Mouse (Mus musculus) left cerebral cortex, adult 2 months (tissue): ENCODE measurements at regions not wholly inside any gene's neighbourhood (a gene's known extent, or its start where the extent isn't known, plus 50 kb on each side); places are given as distances from the start of the nearest gene placed in this dataset.

Source experiments
- DNase-seq, 2 experiments: peaks; one replicate each; pipeline ENCODE4 v3.0.0; 2021 to 2022; ENCODE audit warnings: low spot score in 2 of 2, mixed read lengths in 1 of 2; ENCODE audit errors: extremely low spot score in 1 of 2
- H3K27ac ChIP-seq: fragments of 200-600 bp; 2 replicates; pipeline ENCODE4 v1.8.1; 2022
- H3K4me3 ChIP-seq: fragments of 200-600 bp; 2 replicates; pipeline ENCODE4 v1.8.1; 2022
- CTCF ChIP-seq: fragments of 200-600 bp; IDR thresholded peaks from 2 replicates; pipeline ENCODE4 v1.8.1; 2022; ENCODE audit warnings: antibody characterized with exemption, mild to moderate bottlenecking, moderate library complexity
- intact Hi-C: fragments of 180-260 bp; cut with DNase I; formaldehyde crosslinking; loops from one replicate; pipeline ENCODE4 v1.15.1; 2025

DNA sequence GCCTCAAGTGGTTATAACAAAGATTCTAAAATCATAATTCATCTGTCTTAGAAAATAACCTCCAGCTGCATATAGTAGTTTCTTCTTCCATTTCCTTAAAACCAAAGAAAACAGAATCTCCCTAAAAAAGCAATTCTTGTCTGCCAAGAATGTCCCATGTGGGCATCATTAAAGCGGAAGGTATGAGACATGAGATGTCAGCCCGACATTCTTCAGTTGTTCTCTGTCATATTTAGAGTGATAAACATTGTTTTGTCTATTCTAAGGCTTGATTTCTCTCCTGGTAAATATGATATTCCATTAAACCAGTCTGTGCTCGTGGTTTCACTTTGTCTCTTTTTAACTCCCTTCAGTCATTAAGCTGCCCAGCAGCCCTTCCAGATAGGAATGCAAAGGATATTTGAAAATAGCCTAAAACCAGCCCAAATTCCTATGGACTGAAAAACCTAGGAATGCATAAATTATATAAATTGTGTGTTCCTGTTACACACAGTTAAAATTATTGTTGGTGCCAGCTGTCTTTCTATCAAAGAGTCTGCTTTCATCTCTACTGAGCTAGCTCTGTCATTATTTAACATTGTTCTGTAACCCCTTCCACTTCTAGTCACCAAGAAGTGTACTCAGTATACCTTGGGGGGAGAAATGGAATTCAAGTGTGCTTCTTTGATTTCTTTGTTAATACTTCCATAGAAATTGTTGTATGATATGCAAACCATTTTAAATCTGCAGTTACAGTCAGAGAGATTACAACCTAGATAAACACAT is 191.4 kb upstream of the Gm9747 start:
- no peak for DNase-seq
- no peak for TF ChIP-seq CTCF
- no peak overlapping the region for H3K4me3 ChIP-seq
- H3K27ac ChIP-seq: no peak overlapping the region
- intact Hi-C loops: no loop called here

DNA sequence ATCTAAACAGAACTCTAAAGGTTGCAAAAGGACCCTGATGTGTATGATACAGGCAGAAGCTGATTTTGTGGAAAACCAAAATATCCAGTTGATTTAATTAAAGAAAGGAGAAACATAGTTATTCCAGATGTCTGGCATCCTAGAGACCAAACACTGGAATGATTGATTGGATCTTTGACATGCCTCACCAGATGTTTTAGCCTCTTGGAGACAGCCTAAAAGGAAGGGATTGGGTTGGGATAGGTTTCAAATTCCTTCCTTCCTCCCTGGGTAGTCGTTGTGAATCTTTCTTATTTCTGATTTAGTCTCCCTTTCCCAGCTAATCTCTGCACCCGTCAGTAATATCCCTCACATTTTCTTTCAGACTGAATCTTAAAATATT is 190.9 kb upstream of the Gm9747 start:
- intact Hi-C loops: no loop called here
- DNase-seq: no peak
- H3K4me3 ChIP-seq: no peak overlapping the region
- H3K27ac ChIP-seq: no peak overlapping the region
- no peak for TF ChIP-seq CTCF

DNA sequence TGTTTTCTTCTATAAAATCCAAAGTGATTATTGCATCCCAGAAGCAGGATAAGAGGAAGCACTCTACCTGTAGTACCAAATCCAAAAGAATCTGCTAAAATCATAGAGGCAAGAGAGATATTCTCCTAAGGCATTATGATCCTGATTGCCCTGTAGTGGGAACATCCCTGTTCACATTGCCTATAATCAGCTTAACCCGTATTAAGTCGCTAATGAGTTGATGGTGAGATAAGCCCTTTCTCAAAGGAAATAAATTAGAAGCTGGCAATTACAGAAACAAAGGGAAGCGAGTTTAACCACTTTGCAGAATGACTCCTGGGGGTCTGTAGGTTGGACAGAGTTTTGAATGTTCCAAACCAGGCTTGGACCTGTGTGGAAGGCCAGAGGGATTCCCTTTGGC is 190.4 kb upstream of the Gm9747 start:
- intact Hi-C loops: no loop called here
- H3K27ac ChIP-seq: no peak overlapping the region
- no peak for DNase-seq
- no peak for TF ChIP-seq CTCF
- no peak overlapping the region for H3K4me3 ChIP-seq

DNA sequence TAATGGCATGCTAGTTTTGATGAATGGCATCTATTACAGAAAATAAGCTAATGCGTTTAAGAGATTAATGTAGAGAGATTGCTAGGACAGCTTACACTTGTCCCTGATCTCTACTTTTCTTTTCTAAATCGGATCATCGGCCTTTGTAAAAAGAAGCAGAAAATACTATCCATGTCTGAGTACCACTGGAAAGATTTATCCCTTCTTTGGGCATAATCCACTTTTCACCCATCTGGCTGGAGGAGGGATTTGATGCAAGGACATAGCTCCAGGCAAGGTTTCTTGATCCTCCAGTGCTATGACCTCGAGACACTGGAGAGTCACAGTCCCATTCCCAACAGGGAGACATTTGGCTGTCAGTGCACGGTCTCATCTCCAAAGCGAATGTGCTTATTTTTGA is 166.6 kb upstream of the Gm9747 start:
- Histone ChIP-seq H3K27ac (no peak overlapping the region), H3K4me3 (no peak overlapping the region)
- no peak for DNase-seq
- no peak for TF ChIP-seq CTCF
- intact Hi-C loops: no loop called here

DNA sequence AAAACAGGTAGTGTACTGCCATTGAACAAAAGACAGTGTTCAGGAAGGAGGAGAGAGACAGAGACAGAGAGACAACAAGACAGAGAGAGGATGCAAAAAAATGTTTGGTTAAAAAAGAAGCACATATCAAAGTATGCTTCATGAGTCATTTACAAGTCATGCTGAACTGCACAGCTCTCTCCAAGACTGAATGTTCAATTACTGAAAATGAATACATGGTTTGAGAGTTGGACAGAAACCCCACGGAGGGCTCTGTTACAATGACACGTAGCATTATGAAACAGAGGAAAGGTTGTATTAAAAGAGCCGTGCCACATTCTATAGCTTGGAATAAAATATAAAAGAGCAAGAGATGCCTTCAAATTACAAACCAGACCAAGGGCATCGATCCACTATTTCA is 164.3 kb upstream of the Gm9747 start:
- H3K27ac ChIP-seq: no peak overlapping the region
- no peak for TF ChIP-seq CTCF
- no peak for DNase-seq
- intact Hi-C loops: no loop called here
- no peak overlapping the region for H3K4me3 ChIP-seq

DNA sequence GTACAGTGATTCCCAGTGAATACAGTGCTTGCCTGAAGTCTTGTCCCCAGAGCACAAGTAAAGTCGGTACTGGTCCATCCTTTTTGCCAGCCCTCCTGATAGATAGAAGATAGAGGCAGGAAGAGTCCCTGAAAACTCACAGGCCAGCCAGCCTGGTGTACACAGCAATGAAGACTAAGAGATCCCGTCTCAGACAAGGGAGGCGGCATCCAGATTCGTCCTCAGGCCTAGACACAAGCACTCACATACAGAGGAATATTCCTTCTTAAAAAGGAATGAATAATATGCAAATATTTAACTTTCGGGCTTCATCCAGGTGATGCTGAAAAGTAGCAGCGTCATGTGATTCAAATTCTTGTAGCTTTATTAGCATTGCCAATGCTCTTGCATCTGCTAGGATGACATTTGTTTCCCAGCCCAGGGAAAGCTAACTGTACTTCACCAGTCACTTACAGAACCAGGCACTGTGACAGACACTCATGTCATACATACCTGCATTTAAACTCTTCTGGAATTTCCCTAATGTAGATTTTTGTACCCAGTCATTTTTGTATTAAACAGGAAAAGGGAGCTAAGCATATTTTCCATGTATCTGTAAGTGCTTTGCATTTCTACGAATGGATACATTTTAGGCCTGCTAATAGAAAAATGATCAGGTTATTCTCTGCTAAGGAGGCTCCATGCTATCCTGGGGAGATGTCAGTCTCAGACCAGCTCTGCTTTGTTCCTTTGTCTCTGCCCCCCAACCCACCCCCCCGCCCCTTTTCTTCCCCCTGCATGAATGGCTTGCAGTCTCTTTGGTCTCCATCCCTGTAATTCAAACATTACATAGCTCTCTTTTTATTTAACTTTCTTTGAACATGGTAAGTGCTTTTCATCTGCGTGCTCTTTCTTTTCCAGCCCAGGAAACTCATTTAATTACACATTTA is 162.5 kb upstream of the Gm9747 start:
- Histone ChIP-seq H3K4me3 (no peak overlapping the region), H3K27ac (no peak overlapping the region)
- DNase-seq: no peak
- TF ChIP-seq CTCF: no peak
- intact Hi-C loops: no loop called here

DNA sequence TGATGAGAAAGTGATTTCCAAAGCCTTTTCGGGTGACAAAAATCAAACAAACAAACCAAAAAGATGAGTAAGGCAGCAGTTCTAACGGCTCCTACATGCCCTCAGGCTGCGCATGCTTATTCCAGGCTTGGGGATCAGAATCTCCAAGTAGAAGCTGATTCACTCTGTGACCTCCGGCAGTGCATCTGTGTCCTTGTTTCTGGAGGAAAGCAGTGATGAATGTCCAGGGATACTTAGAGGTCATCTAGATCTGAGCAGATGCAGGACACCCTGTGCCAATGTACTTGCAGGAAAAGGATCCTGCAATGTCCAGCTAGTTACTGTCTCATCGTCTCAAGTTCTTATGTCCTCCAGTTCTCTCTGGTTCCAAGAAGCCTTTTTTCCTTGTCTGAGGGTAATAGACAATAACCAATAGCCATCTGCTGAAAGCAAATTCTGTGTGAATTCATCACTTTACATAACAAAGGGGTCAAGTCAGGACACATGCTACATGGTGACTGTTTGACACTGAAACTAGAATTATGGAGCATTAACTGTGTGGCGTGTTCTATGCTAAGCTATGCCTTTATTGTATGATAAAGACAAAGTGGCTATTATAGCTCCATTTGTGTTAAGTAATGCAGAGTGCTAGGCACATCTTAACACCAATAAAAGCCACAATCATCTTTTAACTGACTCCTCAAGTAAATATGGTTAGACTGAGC is 143.6 kb upstream of the Gm9747 start:
- no peak for TF ChIP-seq CTCF
- H3K27ac ChIP-seq: no peak overlapping the region
- no peak overlapping the region for H3K4me3 ChIP-seq
- intact Hi-C loops: no loop called here
- DNase-seq: no peak

DNA sequence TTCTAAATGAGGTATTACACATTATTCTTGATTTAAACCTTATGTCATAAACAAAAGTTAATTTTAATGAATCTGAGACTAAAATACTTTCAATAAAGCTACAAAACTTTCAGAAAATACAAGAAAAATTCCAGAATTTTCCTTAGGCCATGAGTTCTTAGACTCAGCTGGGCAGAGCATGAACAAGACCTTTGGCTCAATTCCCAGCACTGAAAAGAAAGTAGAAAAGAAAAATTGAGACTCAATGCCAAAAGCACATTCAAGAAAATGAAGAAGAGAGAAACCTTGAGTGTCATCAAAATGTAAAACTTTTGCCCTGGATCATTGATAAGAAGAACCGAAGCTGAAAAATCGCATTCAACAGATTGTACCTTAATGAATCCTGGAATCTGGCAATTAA is 137.8 kb upstream of the Gm9747 start:
- Histone ChIP-seq H3K4me3 (no peak overlapping the region), H3K27ac (no peak overlapping the region)
- intact Hi-C loops: no loop called here
- TF ChIP-seq CTCF: no peak
- DNase-seq: no peak

DNA sequence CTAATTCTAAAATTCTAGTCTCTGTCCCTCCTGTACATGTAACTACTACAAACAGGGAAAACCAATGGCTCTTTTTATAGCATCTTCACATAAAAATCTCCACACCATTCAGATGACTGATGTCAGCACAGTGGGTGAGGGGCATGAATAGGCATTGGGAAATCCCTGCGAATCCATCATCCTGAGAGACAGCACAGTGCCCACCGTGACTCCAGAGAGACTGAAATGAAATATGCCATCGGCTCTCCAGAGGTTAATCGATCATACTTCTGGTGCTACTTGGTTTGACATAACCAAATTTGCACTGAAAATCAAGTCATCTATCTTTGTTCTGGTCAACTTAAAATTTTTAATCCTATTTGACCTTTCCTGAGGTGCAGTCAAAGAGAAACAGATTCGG is 126.2 kb upstream of the Gm9747 start:
- TF ChIP-seq CTCF: no peak
- Histone ChIP-seq H3K4me3 (no peak overlapping the region), H3K27ac (no peak overlapping the region)
- intact Hi-C loops: no loop called here
- no peak for DNase-seq

DNA sequence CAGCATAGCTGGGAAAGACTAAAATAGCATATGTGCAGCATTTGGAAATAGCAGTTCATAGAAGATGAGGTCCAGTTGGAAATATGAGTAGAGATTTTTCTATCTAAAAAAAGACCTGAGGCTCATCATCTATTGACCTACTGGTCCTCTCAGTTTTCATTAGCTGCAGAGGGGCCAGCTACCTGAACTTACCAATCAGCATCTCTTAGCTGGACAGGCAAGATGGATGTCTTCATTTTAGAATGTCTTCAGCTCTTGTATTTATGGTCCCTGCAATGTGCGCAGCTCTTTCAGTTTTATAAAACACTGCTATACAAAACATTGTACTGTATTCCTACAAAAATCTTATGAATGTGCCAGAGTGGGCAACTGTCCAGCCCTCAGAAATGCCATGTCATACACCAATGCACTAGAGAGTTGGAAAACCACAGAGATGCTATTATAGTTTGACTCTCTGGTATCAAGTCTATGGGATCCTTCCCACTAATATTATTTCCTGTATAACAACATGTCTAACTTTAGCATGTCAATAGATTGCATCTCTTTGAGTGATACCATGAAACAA is 122.8 kb upstream of the Gm9747 start:
- Histone ChIP-seq H3K4me3 (no peak overlapping the region), H3K27ac (no peak overlapping the region)
- intact Hi-C loops: loop anchor here (5.0 kb wide), 1 partner anchor 248 kb away; no protein-coding TSS in a partner anchor
- TF ChIP-seq CTCF: no peak
- no peak for DNase-seq

DNA sequence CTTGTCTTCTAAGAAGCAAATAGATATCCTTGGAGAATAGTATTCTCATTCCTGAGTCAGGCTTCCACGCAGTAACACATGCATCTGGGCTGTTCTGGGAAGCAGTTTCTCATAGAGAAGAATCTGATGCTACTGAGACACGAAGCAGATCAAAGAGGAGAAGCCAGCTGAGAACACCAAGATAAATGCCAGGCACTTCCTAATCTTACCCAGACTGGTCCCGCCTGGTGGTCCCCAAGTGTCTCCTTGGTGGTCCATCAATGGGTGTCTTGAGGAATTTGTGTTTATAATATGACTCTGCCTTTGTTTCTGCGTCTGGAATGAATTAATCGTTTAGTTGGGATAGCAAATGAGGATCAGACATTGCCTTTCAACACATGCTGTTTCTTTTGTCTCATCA is 120.5 kb upstream of the Gm9747 start:
- Histone ChIP-seq H3K27ac (peak overlapping the region; percentile 55; the same call in 1 of the 2 replicates), H3K4me3 (no peak overlapping the region)
- no peak for DNase-seq
- no peak for TF ChIP-seq CTCF
- intact Hi-C loops: loop anchor here (5.0 kb wide), 1 partner anchor 250 kb away; no protein-coding TSS in a partner anchor

DNA sequence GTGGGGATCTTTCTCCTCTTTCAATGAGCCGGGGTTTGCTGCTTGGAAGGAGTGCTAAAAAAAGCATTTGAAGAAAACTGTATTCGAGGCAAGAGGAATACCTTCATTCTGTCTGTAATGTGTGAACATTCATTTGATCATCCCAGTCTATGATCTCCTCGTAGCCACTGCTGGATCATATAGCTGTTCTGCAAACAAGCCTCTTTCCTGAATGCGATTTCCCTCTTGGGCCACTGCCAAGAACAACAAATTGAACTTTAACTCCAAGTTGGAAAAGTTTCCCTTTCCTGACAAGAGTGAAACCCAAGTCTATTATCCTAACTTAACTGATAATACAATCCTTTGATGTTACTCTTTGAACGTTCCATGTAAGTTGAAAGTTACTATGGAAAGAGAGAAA is 108.4 kb upstream of the Gm9747 start:
- H3K27ac ChIP-seq: no peak overlapping the region
- H3K4me3 ChIP-seq: no peak overlapping the region
- no peak for DNase-seq
- intact Hi-C loops: no loop called here
- no peak for TF ChIP-seq CTCF
